Mouse (Mus musculus): ENCODE measurements at regions not wholly inside any gene's neighbourhood (a gene's known extent, or its start where the extent isn't known, plus 50 kb on each side); places are given as distances from the start of the nearest gene placed in this dataset.

DNA sequence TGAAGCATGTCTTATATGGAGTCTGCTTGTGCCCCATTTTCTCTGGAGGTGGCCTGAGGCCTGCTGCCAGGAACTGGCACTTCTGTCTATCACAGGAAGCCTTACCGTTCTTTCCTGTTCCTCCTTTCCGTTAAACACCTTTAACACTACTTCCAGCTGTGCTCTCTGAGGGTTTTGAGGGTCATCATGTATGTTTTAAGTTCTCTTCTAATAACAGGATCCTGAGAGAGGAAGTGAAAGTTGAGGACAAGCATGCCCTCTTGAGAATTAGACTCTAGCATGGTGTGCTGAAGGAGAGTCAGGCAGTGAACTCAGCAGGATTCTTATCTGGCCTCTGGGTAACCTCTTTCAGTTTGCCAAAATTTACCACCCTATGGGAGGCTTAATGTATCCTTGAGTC lies 418.0 kb upstream of the 9430069I07Rik start:
- DNase-seq (ENCODE audit: low spot score in 2 of 2) = no peak

DNA sequence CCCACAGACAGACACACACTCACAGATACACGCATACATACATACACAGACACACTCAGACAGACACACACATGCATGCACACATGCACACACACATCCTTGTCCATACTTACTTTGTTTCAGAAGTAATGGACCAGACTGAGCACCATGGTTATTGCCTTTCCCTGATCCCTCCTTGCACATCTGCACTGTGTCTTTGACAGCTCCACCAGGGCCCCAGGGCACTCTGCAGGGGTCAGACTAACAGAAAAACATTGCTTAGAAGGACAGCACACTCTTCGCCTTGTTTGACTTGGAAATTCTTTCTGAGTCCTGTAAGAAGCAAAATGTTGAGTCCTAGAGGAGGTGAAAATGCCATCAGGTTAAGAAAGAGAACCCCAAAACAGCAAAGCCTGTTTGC lies 394.1 kb upstream of the 9430069I07Rik start:
- DNase-seq (ENCODE audit: low spot score in 2 of 2) = no peak

DNA sequence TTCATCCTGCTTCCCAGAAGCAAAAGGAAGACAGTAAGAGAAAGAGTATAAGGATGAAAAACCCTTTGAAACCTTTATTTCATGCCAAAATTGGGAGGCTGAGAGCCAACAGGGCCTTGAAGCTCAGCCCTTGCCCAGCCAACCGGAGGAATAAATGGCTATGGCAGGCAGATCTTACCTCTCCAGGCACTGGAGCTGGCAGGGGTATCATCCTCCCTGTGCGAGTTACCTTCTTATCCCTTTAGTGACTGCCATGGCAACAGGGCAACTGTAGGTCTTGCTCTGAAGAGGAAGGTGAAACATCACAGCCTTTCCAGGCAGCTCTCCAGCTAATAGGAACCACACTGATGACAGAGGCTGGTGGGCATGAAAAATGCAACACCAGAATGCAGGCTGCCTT lies 393.3 kb upstream of the 9430069I07Rik start:
- no peak for DNase-seq (ENCODE audit: low spot score in 2 of 2)

DNA sequence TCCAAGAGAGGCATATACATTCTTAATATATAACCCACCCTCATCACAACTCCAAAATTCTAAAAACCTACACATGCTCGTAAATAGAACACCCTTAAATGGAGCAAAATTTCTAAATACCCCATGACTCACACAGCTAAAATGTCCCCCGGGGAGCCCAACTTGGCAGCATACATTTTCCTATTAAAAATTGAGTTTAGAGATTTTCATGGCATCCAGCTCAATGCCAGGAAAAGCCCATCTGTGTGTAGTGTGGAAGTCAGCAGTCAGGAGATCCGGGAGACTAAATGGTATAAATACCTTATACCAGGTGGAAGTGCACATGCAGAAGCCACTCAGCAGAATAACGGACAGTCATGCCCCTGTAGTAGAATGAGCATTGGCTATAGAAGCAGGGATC lies 389.4 kb upstream of the 9430069I07Rik start:
- DNase-seq (ENCODE audit: low spot score in 2 of 2) = no peak

DNA sequence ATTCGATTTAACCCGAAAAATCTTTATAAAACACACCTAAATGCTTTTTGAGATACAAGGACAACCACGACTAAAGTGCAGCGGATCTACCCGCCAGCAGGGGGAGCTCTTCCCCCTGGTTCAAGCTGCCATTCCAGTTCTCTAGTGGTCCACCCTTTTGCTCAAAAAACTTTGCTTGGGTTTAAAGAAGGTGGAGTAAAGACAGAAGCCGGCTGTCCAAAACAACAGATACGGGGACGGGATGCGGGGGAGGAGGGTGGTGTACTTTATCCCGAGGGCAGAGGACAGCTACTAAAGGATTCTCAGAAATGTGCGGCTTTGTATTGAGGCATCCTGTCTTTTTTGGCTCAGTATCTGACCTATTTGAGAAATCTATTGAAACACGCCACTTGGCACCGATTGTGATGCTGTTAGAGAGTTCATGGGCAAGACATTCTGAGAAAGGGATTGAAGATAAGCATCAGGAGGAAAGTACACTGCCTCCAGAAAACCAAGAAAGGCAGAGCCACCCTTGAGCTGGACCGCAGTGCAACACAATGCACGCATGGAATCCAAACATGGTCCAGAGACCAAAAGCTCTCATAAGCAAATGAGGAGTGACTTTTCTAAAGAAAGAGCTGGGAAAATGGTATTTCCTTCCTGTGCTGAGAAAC lies 385.6 kb upstream of the 9430069I07Rik start:
- DNase-seq (ENCODE audit: low spot score in 2 of 2) = peak; percentile 17 to 32

DNA sequence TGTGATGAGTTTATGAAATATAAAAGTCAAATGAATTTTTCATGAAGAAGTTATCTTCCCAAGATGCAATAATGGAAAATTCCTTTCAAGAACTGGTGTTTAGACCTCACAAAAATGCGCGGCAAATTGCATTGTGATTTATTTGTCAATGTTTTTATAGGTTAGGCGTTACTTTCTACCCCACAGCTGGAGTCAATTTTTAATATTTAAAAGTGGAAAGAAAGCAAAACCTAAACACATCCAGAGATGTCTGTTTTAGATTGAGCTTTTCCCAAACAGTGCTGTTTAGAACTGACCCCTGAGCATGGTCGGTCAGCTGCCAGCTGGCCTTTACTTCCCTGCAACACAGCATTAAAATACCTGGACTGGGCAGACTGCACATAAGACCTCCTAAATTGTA lies 383.8 kb upstream of the 9430069I07Rik start:
- no peak for DNase-seq (ENCODE audit: low spot score in 2 of 2)
